Mouse (Mus musculus): ENCODE results near the gene Glyatl3.

The Glyatl3 gene

GRCm38 (mm10) chr17:40868952-40869747, 45.0 kb downstream of the Glyatl3 start:
- no peak for DNase-seq (ENCODE audit: low spot score in 2 of 2)

- DNase-seq (ENCODE audit: low spot score in 2 of 2): no peak
Measured at GRCm38 (mm10) chr17:40855065-40855464, 59.1 kb downstream of the Glyatl3 start.
